Mouse (Mus musculus): ENCODE measurements at regions not wholly inside any gene's neighbourhood (a gene's known extent, or its start where the extent isn't known, plus 50 kb on each side); places are given as distances from the start of the nearest gene placed in this dataset.

DNA sequence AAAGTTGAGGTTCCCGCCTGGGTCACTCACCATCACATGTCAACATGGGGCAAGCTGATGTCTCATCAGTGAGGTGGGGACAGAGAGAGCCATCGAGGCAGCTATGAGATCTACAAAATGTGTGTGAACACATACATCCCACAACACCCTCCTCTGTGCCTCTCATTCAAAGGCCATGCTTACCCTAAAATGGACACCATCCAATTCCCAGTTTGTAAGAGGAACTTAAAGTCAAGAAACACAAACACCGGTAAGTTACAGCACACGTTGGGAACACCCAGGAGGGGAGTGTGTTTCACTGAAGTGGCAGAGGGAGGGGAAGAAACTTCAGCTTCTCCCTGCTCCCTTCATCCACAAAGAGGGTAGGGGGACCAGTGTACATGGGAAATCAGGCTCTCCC, 121.4 kb upstream of the Klf14 start:
- no peak for TF ChIP-seq FLI1 (IDR thresholded peaks at IDR 0.05; ENCODE audit: low read length)
- no peak for TF ChIP-seq GATA1 (IDR thresholded peaks at IDR 0.05; ENCODE audit: borderline replicate concordance, low read length)

Measured in megakaryocyte, embryonic 14.5 days (primary cell).